Mouse (Mus musculus) lung, adult 2 months (tissue): ENCODE results near the gene Adcy1. TPM values are rescaled to one million over a fixed set of nuclear protein-coding genes. Genes with fewer than 3 reads are reported as not detected.

Source experiments
- DNase-seq: peaks from one replicate; pipeline ENCODE4 v3.0.0; 2022
- H3K4me1 ChIP-seq: fragments of 200-500 bp; 2 replicates; pipeline ENCODE4 v1.6.1; 2011; ENCODE audit warnings: low read length; ENCODE audit not compliant: control insufficient read depth, insufficient read depth
- H3K4me3 ChIP-seq: fragments of 200-500 bp; replicated peaks from 2 replicates; pipeline ENCODE3; 2011; ENCODE audit warnings: low read depth, mild to moderate bottlenecking, control low read depth, low read length; ENCODE audit errors: extremely low read depth
- CTCF ChIP-seq: fragments of 200-500 bp; IDR thresholded peaks from 2 replicates; pipeline ENCODE4 v1.5.1; 2011; ENCODE audit warnings: mild to moderate bottlenecking, low read length, control low read depth; ENCODE audit not compliant: insufficient read depth
- POLR2A ChIP-seq: fragments of 200-500 bp; IDR thresholded peaks from 2 replicates; pipeline ENCODE4 v1.6.1; 2011; ENCODE audit warnings: low read depth, mild to moderate bottlenecking, control low read depth, low read length, borderline replicate concordance; ENCODE audit errors: extremely low read depth
- whole genome bisulfite sequencing: fragments of 180-500 bp; shearing (Covaris S2); methylation state at CpG from one replicate; pipeline ENCODE4 v1.1.7; 2018; 5-methylcytosine and 5-hydroxymethylcytosine counted together
- polyA plus RNA-seq: library from polyadenylated mRNA; depleted of rRNA; stranded (reverse); fragments of >200 nt; gene quantifications from 2 replicates; pipeline ENCODE4 v1.2.3, GENCODE M21; 2012

Adcy1 gene
- polyA plus RNA-seq, 1 experiment, result 1.3 TPM

GRCm38 (mm10) chr11:7188469-7188868, 125.2 kb downstream of the Adcy1 start, which contains the start of gene Gm11985:
Gene Gm11985 (minus strand): TSS chr11:7188569.
- TF ChIP-seq POLR2A, result no peak
- TF ChIP-seq CTCF, result no peak
- no peak for DNase-seq
- no peak within 1 kb of the TSS for H3K4me3 ChIP-seq
- 83% methylated on average over 13 of the region's 13 CpGs for WGBS
- H3K4me1 ChIP-seq, result no peaks in the 10 kb centered on the region

- 58% methylated on average over 6 of the region's 6 CpGs for WGBS
- Histone ChIP-seq H3K4me3 (no peak overlapping the region), H3K4me1 (no peaks in the 10 kb centered on the region)
- TF ChIP-seq POLR2A (no peak), CTCF (no peak)
- no peak for DNase-seq
Measured at GRCm38 (mm10) chr11:7192710-7193109, 129.4 kb downstream of the Adcy1 start.

- Histone ChIP-seq H3K4me1 (no peaks in the 10 kb centered on the region), H3K4me3 (no peak overlapping the region)
- 73% methylated on average over 9 of the region's 9 CpGs for WGBS
- TF ChIP-seq POLR2A, result no peak
- no peak for TF ChIP-seq CTCF
- DNase-seq, result no peak
Measured at GRCm38 (mm10) chr11:7193134-7193533, 129.8 kb downstream of the Adcy1 start.

GRCm38 (mm10) chr11:7194432-7195311, 131.4 kb downstream of the Adcy1 start:
- 51% methylated on average over 10 of the region's 10 CpGs for WGBS
- no peak for DNase-seq
- H3K4me3 ChIP-seq, result no peak overlapping the region
- H3K4me1 ChIP-seq, result no peaks in the 10 kb centered on the region
- TF ChIP-seq CTCF (no peak), POLR2A (no peak)

GRCm38 (mm10) chr11:7195312-7195685, 132.0 kb downstream of the Adcy1 start:
- H3K4me3 ChIP-seq, result no peak overlapping the region
- no peaks in the 10 kb centered on the region for H3K4me1 ChIP-seq
- DNase-seq, result no peak
- WGBS, result 83% methylated on average over 4 of the region's 4 CpGs
- TF ChIP-seq POLR2A, result no peak
- no peak for TF ChIP-seq CTCF

GRCm38 (mm10) chr11:7197491-7197941, 134.2 kb downstream of the Adcy1 start, which contains the start of gene Igfbp1:
Gene Igfbp1 (plus strand): TSS chr11:7197782.
- 71% methylated on average over 12 of the region's 12 CpGs for WGBS
- TF ChIP-seq POLR2A, result no peak
- TF ChIP-seq CTCF, result no peak
- DNase-seq, result no peak
- no peak within 1 kb of the TSS for H3K4me3 ChIP-seq
- no peaks in the 10 kb centered on the region for H3K4me1 ChIP-seq

- DNase-seq, result no peak
- H3K4me3 ChIP-seq, result no peak overlapping the region
- no peaks in the 10 kb centered on the region for H3K4me1 ChIP-seq
- no peak for TF ChIP-seq CTCF
- WGBS, result 91% methylated on average over 19 of the region's 19 CpGs
Measured at GRCm38 (mm10) chr11:7198006-7198405, 134.7 kb downstream of the Adcy1 start.

- H3K4me3 ChIP-seq, result no peak overlapping the region
Measured at GRCm38 (mm10) chr11:7198481-7199256, 135.4 kb downstream of the Adcy1 start.

GRCm38 (mm10) chr11:7199736-7200392, 136.6 kb downstream of the Adcy1 start:
- peak; percentile 24 for DNase-seq
- 45% methylated on average over 14 of the region's 14 CpGs for WGBS
- no peaks in the 10 kb centered on the region for H3K4me1 ChIP-seq
- H3K4me3 ChIP-seq, result no peak overlapping the region
- TF ChIP-seq POLR2A (no peak), CTCF (no peak)

More at GRCm38 (mm10) chr11:7198481-7199256, 135.4 kb downstream of the Adcy1 start:
- DNase-seq, result no peak
- WGBS, result 61% methylated on average over 10 of the region's 10 CpGs
- no peaks in the 10 kb centered on the region for H3K4me1 ChIP-seq
- TF ChIP-seq POLR2A (no peak), CTCF (no peak)
